Mouse (Mus musculus) ES-Bruce4 (cell line): ENCODE measurements at regions not wholly inside any gene's neighbourhood (a gene's known extent, or its start where the extent isn't known, plus 50 kb on each side); places are given as distances from the start of the nearest gene placed in this dataset.

Experiments used
- H3K27ac ChIP-seq: 2 replicates; pipeline ENCODE4 v1.5.1; 2012; ENCODE audit warnings: low read length, inconsistent platforms; ENCODE audit not compliant: insufficient read depth
- H3K27me3 ChIP-seq: 2 replicates; pipeline ENCODE4 v1.6.1; 2012; ENCODE audit warnings: mild to moderate bottlenecking, low read length, inconsistent platforms; ENCODE audit not compliant: control insufficient read depth, poor library complexity, insufficient read depth, severe bottlenecking
- H3K36me3 ChIP-seq: 2 replicates; pipeline ENCODE4 v1.6.1; 2012; ENCODE audit warnings: inconsistent platforms, mild to moderate bottlenecking, low read length, moderate library complexity; ENCODE audit not compliant: control insufficient read depth, poor library complexity, insufficient read depth, severe bottlenecking
- H3K4me1 ChIP-seq: one replicate; pipeline ENCODE4 v1.8.1; 2011; ENCODE audit warnings: low read length; ENCODE audit not compliant: control insufficient read depth, insufficient read depth
- H3K4me3 ChIP-seq: 2 replicates; pipeline ENCODE4 v1.5.1; 2011; ENCODE audit warnings: low read depth, mild to moderate bottlenecking, low read length
- H3K9ac ChIP-seq: 2 replicates; pipeline ENCODE4 v1.6.1; 2012; ENCODE audit warnings: low read depth, mild to moderate bottlenecking, inconsistent platforms; ENCODE audit not compliant: poor library complexity, severe bottlenecking
- H3K9me3 ChIP-seq: replicated peaks from 2 replicates; pipeline ENCODE4 v1.6.1; 2012; ENCODE audit warnings: mild to moderate bottlenecking, low read length, inconsistent platforms; ENCODE audit not compliant: control insufficient read depth, poor library complexity, insufficient read depth, severe bottlenecking
- CTCF ChIP-seq: IDR thresholded peaks from one replicate; pipeline ENCODE4 v1.8.1; 2011; ENCODE audit warnings: low read depth, low read length
- EP300 ChIP-seq: IDR thresholded peaks from 2 replicates; pipeline ENCODE4 v1.6.1; 2011; ENCODE audit warnings: low read depth, low read length; ENCODE audit not compliant: insufficient read depth
- POLR2A ChIP-seq: IDR thresholded peaks from one replicate; pipeline ENCODE4 v1.8.1; 2011; ENCODE audit warnings: low read length; ENCODE audit not compliant: insufficient read depth

DNA sequence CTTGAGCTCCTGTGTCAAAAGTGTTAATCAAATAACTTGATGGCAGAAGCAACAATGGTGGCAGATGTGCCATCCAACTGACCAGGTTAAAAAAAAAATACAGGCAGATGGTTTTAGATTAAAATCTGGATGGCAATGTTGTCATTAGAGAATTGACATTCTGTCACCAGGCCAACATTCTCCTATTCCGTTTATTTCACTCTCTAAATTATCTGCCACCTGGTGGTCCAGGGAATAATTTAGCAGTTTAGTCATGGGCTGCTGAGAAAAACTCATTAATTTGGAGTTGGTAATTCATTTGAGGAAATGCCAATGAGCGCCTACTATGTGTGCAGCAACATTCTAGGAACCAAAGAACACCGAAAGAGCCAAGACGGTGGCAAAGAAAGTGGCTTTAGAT, 232.4 kb upstream of the Sgcd start:
- Histone ChIP-seq H3K4me1 (no peaks in the 10 kb centered on the region), H3K4me3 (no peak overlapping the region)

DNA sequence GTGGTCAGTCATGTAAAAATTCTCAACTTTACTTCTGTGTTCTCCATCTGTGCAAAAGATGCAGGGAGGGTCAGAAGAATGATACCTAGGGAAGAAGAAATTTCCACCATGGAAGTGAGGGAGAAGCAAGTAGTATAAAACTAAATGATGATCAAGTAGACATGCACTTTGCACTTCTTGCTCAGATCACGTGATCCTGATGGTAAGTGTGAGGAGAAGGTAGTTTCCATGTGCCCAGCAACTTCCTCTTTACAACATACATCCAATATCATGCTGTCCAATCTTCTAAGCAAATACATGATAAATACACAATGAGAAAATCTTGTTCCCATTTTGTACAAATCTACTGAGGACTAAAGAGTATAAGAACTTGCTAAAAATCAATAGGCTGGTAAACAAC, 230.4 kb upstream of the Sgcd start:
- no peak overlapping the region for H3K9ac ChIP-seq
- H3K27ac ChIP-seq: no peak overlapping the region
- H3K27me3 ChIP-seq: no peaks in the 10 kb centered on the region
- no peaks in the 10 kb centered on the region for H3K9me3 ChIP-seq
- H3K4me1 ChIP-seq: no peaks in the 10 kb centered on the region
- H3K4me3 ChIP-seq: no peak overlapping the region
- TF ChIP-seq EP300: no peak
- TF ChIP-seq POLR2A: no peak
- no peak for TF ChIP-seq CTCF
- H3K36me3 ChIP-seq: no peaks in the 10 kb centered on the region

More for the DNA sequence above, 232.4 kb upstream of the Sgcd start:
- no peak for TF ChIP-seq EP300
- TF ChIP-seq CTCF: no peak
- no peak for TF ChIP-seq POLR2A
- Histone ChIP-seq H3K27me3 (no peaks in the 10 kb centered on the region), H3K27ac (no peak overlapping the region), H3K9ac (no peak overlapping the region), H3K36me3 (no peaks in the 10 kb centered on the region), H3K9me3 (no peaks in the 10 kb centered on the region)

DNA sequence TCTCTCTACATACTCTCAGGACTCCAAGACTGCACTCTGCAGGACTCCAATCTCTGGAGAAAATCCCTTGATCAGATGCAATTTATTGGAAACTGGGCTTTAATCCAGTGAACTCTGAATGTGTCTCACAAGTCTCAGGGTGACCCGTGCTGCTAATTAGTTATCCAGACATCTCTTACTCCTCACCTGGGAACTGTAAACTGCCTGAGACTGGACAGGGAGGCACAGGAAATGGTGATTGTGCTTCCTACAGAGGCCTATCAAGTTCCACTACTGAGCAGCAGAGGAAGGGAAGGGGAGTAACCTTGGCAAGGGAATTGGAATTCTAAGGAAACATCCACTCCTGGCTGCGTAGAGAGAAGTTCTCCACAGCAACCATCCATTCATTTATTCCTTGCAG, 228.0 kb upstream of the Sgcd start:
- no peaks in the 10 kb centered on the region for H3K36me3 ChIP-seq
- H3K4me3 ChIP-seq: no peak overlapping the region
- no peaks in the 10 kb centered on the region for H3K4me1 ChIP-seq
- no peak overlapping the region for H3K9ac ChIP-seq
- no peak overlapping the region for H3K27ac ChIP-seq
- no peaks in the 10 kb centered on the region for H3K27me3 ChIP-seq
- no peak for TF ChIP-seq CTCF
- TF ChIP-seq EP300: no peak
- no peak for TF ChIP-seq POLR2A
- no peaks in the 10 kb centered on the region for H3K9me3 ChIP-seq

DNA sequence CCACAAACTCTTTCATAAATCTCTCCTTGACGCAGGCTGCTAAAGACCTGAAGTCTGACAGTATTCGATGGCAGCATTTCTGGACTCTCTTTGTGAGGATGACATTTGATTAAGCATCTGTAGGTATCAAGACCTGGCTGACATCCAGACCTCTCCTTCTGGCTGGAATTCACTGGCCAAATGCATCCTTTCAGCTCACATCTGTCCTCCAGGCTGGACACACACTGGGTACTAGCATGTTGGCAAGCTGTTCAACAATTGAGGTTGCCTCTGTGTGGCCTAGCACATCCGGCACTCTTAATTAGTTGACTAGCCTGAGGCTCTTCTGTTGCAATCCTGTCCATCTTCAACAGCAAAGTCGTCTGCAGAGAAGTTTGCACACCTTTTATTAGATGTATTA, 197.8 kb upstream of the Sgcd start:
- TF ChIP-seq EP300 (no peak), CTCF (no peak), POLR2A (no peak)
- Histone ChIP-seq H3K4me3 (no peak overlapping the region), H3K9me3 (no peaks in the 10 kb centered on the region), H3K4me1 (no peaks in the 10 kb centered on the region), H3K9ac (no peak overlapping the region), H3K27me3 (no peaks in the 10 kb centered on the region), H3K27ac (no peak overlapping the region), H3K36me3 (no peaks in the 10 kb centered on the region)

DNA sequence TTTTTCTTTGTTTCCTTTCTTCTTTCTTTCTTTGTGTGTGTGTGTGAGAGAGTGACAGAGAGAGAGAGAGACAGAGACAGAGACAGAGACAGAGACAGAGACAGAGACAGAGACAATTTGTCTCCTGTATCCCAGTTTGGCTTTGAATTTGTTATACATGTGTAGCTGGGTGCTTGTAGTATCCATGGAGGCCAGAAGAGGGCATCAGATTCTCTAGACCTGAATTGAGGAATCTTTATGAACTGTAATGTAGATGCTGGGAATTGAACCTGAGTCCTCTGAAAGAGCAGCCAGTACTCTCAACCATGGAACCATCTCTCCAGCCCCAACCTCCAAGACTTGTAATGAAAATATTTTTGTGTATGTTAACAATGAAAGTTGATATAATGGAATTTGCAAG, 190.2 kb upstream of the Sgcd start:
- H3K4me1 ChIP-seq: no peaks in the 10 kb centered on the region
- H3K9ac ChIP-seq: no peak overlapping the region
- H3K27me3 ChIP-seq: no peaks in the 10 kb centered on the region
- H3K36me3 ChIP-seq: no peaks in the 10 kb centered on the region
- H3K9me3 ChIP-seq: no peaks in the 10 kb centered on the region
- no peak overlapping the region for H3K4me3 ChIP-seq
- no peak overlapping the region for H3K27ac ChIP-seq
- TF ChIP-seq EP300 (no peak), CTCF (no peak), POLR2A (no peak)

DNA sequence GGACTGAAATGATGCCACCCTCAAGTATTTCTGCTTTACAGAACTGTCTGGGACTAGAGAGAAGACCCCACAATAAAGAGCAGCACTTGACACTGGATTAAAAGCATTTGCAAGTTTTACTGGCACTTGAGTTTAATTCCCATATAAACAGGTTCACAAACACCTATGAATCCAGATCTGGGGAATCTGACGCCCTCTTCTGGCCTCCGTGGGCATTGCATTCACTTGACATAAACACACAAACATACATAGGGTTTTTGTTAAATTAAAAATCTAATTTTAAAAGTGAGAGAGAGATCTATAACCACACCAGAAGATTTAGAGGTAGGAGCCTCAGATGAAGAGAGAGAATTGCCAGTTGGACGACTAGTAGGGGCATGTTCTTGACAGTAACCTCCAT, 189.4 kb upstream of the Sgcd start:
- Histone ChIP-seq H3K27me3 (no peaks in the 10 kb centered on the region), H3K36me3 (no peaks in the 10 kb centered on the region), H3K27ac (no peak overlapping the region), H3K4me3 (no peak overlapping the region), H3K4me1 (no peaks in the 10 kb centered on the region), H3K9me3 (no peaks in the 10 kb centered on the region), H3K9ac (no peak overlapping the region)
- TF ChIP-seq EP300 (no peak), CTCF (no peak), POLR2A (no peak)
